Mouse (Mus musculus): ENCODE data around the gene Cpa1. TPM values are rescaled to one million over a fixed set of nuclear protein-coding genes. Genes with fewer than 3 reads are reported as not detected.

The Cpa1 gene
- polyA plus RNA-seq, 1 experiment from 2014 or later = 0.15 TPM

DNA sequence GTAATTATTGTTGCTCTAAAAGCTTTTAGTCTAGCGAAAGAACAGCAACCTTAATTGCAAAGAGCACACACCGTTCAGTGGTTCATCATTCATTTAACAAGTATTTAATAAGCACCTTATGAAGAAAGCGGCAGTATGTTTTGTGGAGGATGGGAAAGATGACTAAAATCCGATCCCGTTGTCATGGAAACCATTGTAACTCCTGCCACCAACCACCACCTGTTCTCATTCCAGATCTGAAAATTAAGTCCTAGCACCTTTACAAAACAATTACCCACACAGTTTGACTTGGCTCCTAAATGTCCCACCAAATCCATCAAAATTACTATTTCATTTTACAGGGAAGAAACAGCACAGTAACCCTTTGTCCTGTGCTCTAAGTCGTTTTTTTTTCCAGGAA is 55.2 kb downstream of the Cpa1 start:
- H3K27me3 ChIP-seq (ENCODE audit: insufficient read depth, low read length) = no peaks in the 10 kb centered on the region
- DNase-seq (no peak), ATAC-seq (no peak)
- peak overlapping the region; percentile 96 for H3K4me2 ChIP-seq (ENCODE audit: low read depth, low read length)
- no peak for TF ChIP-seq CTCF (IDR thresholded peaks at IDR 0.05; ENCODE audit: low read depth)
- TF ChIP-seq EP300 (IDR thresholded peaks at IDR 0.05; ENCODE audit: low read depth) = no peak
- no peak overlapping the region; the same call in 1 of the 2 replicates for H3K9ac ChIP-seq (replicated peaks)
- peaks cover 9% of the 10 kb centered on the region for H3K4me1 ChIP-seq (ENCODE audit: insufficient read depth)
- 58% methylated on average over 6 of the region's 6 CpGs for WGBS (ENCODE audit: insufficient replicate concordance)
- H3K27ac ChIP-seq (ENCODE audit: low read depth) = no peak overlapping the region
- H3K9me3 ChIP-seq (ENCODE audit: low read length) = no peaks in the 10 kb centered on the region
- H3K4me3 ChIP-seq (ENCODE audit: low read depth, low read length) = peak overlapping the region; percentile 77
- H3K36me3 ChIP-seq (replicated peaks; ENCODE audit: insufficient read depth, low read length) = no peaks in the 10 kb centered on the region

Other genes starting within 250 kb of the Cpa1 start
- gene Zc3hc1, start 248.2 kb upstream of the Cpa1 start, polyA plus RNA-seq (2015; fragmentation: Nextera tagmentation; extraction: Ambion mirVana) = 12.5 and 14.4 TPM in 2 replicates
- gene Klhdc10, start 237.3 kb upstream of the Cpa1 start, polyA plus RNA-seq (2015; fragmentation: Nextera tagmentation; extraction: Ambion mirVana) = 6.4 and 6.9 TPM in 2 replicates
- 10.8 and 12.6 TPM in 2 replicates for gene Tmem209, start 129.4 kb upstream of the Cpa1 start, polyA plus RNA-seq (2015; fragmentation: Nextera tagmentation; extraction: Ambion mirVana)
- not detected in 2 replicates for gene Ssmem1, start 129.4 kb upstream of the Cpa1 start, polyA plus RNA-seq (2015; fragmentation: Nextera tagmentation; extraction: Ambion mirVana)
- gene Cpa2, start 97.6 kb upstream of the Cpa1 start, polyA plus RNA-seq (2015; fragmentation: Nextera tagmentation; extraction: Ambion mirVana) = 0.63 and 2.1 TPM in 2 replicates
- 0.05 TPM in 1 of 2 replicates, not detected in the other for gene Cpa4, start 70.8 kb upstream of the Cpa1 start, polyA plus RNA-seq (2015; fragmentation: Nextera tagmentation; extraction: Ambion mirVana)
- gene Cpa5, start 28.2 kb upstream of the Cpa1 start, polyA plus RNA-seq (2015; fragmentation: Nextera tagmentation; extraction: Ambion mirVana) = not detected in 2 replicates
- gene Cep41, start 54.5 kb downstream of the Cpa1 start, polyA plus RNA-seq (2015; fragmentation: Nextera tagmentation; extraction: Ambion mirVana) = 2.8 TPM in 2 replicates
- gene Mest, start 84.3 kb downstream of the Cpa1 start, polyA plus RNA-seq (2015; fragmentation: Nextera tagmentation; extraction: Ambion mirVana) = 117 and 119 TPM in 2 replicates

Data from liver, postnatal 0 days (tissue).